Mouse (Mus musculus) heart, postnatal 10 days (tissue): ENCODE measurements around the gene Syngr3. TPM values are rescaled to one million over a fixed set of nuclear protein-coding genes. Genes with fewer than 3 reads are reported as not detected.

Experiments
- DNase-seq, 2 experiments: peaks; one replicate each; pipeline ENCODE4 v3.0.0; 2021
- intact Hi-C: fragments of 180-260 bp; cut with DNase I; formaldehyde crosslinking; loops from one replicate; pipeline ENCODE4 v1.15.1; 2025
- total RNA-seq, 2 experiments: library from RNA; stranded (reverse); gene quantifications; 2 replicates each; pipeline ENCODE4 v1.2.3; 2021

Syngr3 gene
- total RNA-seq, 2 experiments from 2014 or later, result not detected

DNA sequence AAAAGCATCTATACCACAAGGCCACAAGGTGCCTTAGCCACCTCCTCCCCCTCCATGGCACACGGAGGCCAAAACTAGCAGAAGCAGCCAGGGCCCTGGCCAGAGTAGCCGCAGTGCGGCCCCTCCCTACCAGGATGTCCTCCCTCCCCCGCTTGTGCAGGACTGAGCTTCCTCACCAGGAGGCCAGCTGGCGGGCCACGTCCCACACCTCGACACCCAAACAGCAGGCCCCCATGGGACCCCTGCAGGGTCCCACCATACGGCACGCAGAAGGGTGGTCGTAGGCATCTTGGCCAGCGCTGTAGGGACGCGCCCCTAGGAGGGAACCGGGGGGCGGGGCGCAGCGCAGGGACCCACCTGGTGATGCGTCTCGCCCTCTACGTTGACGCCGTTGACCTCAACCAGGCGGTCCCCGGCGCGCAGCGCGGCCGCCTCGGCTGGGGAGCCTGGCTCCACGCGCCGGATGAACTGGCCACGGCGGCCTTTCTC is 40.1 kb downstream of the Syngr3 start:
- intact Hi-C loops, result loop anchor here (2.0 to 5.0 kb wide), 3 partner anchors 17 to 52 kb away; partner anchors contain the start of genes Nthl1 and Tsc2
- peak; percentile 71 for DNase-seq

GRCm38 (mm10) chr17:24648731-24649377 is 40.9 kb downstream of the Syngr3 start:
- no peak for DNase-seq
- intact Hi-C loops, result no loop called here

DNA sequence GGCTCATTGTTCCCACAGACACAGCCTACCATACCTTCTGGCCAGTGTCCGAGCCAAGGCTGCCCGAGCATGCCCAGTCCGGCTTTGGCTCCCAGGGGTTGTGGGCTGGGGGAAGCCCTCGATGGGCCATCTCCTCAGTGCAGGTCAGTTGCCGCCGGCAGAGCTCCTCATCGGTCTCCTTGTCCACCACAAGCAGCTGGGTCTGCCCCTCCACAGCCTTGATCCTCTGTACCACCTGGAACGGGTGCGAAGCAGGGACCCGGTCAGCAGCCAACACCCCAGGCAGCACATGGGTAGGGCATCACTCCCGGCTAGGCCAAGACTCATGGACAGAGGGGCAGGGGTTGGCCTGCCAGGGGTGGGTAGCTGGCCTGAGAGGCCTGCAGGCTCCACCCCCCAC is 42.3 kb downstream of the Syngr3 start:
- intact Hi-C loops, result no loop called here
- DNase-seq, result no peak

GRCm38 (mm10) chr17:24646381-24646780 is 43.4 kb downstream of the Syngr3 start:
- DNase-seq, result no peak
- intact Hi-C loops, result no loop called here

DNA sequence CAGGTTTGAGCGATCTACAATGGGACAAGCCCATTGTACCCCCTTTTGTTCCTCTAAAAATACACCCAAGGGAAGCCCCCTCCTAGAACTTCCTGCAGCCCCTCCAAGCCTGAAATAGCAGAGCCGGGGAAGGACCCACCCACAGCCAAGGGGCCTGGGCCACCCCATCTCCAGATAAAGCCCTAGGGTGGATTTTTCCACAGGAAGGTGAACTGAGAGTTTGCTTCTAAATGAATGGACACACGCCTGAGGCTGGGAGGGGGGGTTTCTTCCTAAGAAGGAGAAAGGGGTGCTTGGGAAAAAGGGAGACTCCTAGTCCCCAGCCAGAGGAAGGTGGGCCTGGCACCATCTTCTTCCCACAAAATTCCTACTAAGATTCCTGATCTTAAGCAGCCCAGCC is 43.8 kb downstream of the Syngr3 start:
- DNase-seq, result no peak
- intact Hi-C loops, result no loop called here

GRCm38 (mm10) chr17:24644875-24645721 is 44.7 kb downstream of the Syngr3 start:
- peak; percentile 67 to 69 for DNase-seq
- intact Hi-C loops, result no loop called here

- DNase-seq, result peak in 1 of 2 experiments; percentile 49
- intact Hi-C loops, result no loop called here
Observed at GRCm38 (mm10) chr17:24644030-24644715, 45.6 kb downstream of the Syngr3 start.

- no peak for DNase-seq
- intact Hi-C loops, result no loop called here
Observed at GRCm38 (mm10) chr17:24642791-24643343, 46.9 kb downstream of the Syngr3 start.

DNA sequence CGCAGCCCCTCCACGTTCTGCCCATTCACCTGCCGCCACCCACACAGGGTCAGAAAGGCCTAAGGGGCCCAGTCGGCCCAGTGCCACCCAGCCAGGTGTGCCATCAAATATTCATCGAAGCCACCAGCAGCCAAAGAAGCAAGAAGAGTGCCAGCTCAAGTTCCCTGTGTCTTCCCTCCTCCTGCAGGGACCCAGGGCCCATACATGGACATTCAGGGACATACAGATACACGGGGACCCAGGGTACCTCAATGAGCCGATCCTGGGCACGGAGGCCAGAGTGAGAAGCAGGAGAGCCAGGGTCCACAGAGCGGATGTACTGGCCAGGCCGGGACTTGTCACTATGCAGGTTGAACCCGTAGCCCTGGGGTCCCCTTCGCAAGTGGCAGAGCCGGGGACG is 47.8 kb downstream of the Syngr3 start:
- DNase-seq, result no peak
- intact Hi-C loops, result no loop called here

DNA sequence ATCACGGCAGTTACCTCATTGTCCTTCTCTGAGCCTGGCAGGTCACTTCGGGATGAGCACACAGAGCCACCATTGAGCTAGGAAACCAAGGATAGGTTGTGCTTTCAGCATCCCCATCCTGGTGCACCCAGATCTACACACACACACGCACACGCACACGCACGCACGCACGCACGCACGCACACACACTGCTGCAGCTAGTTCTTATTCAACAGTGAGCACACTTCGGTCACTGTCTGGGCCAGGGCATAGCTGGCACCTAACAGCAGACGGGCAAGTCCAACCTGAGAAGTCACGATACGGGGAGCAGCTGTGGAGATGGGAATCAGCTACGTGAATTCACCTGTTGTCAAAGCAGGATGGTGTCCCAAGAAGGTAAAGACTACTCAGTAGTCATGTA is 49.2 kb downstream of the Syngr3 start:
- no peak for DNase-seq
- intact Hi-C loops, result no loop called here

DNA sequence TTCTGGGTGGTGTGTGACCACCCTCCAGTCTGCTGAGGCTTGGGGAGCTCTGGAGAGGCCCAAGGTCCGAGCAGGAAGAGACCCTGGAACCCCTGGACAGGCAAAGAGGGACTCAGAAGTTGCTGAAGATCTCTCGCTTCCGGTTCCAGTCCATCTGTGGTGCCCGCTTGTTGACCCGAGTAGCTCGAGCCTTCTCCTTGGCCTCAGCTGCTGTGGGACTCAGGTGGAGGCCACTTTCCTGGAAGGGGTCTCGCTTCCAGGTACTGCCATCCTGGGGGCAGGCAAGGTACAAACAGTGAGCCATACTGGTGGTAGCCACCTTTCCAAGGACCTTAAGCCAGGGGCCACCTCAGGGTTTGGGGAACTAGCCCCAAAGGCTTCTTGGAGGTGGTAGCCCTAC is 49.6 kb downstream of the Syngr3 start:
- intact Hi-C loops, result no loop called here
- no peak for DNase-seq

DNA sequence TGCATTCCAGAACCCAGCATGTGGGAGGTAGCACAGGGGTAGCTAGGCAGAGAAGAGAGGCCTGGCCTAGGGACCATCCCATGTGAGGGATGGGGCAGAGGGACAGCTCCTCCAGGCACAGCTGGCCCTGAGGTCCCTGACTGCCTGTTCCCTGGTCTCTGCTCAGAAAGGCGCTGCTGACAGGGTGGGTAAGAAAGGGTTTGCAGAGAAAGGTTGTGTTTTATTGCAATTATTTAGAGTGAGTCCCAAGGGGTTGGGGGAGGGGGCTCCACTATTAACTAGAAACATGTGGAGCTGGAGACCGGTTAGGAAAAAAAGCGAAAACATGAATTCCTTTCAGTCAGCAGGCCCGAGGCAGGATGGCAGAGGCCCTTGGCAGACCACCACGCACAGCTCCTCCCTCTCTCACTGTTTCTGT is 50.2 kb downstream of the Syngr3 start:
- intact Hi-C loops, result no loop called here

GRCm38 (mm10) chr17:24638840-24639239 is 50.9 kb downstream of the Syngr3 start:
- intact Hi-C loops, result no loop called here

More for the DNA sequence above, 50.2 kb downstream of the Syngr3 start:
- DNase-seq, result peak in 1 of 2 experiments; percentile 50

DNA sequence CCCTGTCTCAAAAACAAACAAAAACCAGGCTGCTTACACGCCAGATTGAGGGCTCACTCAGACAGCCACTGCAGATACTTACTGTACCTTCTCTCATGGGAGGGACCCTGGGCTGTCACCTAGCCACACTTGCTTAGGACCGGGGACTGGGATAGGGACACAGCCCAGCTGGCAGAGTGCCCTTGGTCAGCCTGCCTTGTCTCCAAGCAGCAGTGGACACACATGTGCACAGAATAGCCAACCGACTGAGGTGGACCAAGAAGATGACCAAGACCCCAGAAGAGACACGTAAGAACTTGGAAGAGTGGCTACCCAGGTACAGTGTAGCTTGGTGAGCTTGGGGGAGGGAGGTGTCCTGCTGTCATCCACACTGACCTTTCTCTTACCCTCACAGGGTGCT is 51.5 kb downstream of the Syngr3 start:
- intact Hi-C loops, result no loop called here
- DNase-seq, result peak in 1 of 2 experiments; percentile 54

More at GRCm38 (mm10) chr17:24638840-24639239, 50.9 kb downstream of the Syngr3 start:
- peak; percentile 81 to 86 for DNase-seq

DNA sequence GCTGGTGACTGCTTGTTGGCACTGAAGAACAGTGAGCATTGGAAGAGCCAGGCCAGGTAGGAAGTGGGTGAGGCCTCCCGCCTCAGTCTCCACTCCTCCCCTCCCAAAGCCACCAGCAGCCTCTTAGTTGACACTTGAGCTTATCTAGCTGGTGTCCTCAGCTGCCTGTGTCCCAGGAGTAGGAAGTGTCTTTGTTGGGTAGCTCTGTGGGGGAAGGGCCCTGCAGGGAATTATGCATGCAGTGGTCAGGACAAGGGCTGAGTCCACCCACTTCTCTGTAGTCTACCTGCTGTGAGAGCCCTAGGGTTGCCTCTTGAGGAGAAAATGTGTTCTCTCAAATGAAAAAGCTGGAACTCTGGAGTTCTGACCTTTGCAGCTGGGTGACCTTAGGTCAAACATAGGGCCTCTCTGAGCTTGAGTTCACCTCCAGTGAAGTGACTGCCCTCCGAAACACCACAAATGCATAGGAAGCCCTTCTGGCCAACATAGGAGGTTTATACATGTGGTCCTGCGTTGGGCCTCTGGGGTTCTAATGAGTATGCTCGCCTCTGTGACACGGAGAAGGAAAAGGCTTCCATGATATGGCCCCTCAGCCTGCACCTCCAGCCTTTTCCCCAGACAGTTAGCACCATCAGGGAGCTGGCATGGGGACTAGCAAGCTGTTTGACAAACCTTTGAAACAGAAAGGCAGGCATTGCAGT is 52.8 kb downstream of the Syngr3 start:
- intact Hi-C loops, result no loop called here
- no peak for DNase-seq

DNA sequence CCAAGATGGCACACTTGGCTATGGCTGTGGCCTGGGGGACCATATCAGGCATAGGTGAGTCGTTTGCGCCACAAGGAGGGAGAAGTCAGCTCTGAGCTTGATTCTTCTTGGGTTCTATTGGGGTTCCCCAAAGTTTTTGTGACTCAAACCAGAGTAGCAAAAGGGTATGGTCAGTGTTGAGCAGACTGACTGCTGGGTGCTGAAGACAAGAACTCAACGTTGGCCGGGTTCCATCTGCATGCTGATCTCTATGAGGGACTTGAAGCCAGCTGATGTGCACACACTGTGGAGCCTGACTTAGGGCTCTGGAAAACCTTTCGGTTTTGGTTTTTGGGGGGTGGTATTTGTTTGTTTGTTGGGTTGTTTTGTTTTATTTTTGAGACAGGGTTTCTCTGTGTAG is 54.1 kb downstream of the Syngr3 start:
- intact Hi-C loops, result no loop called here

More for the DNA sequence above, 54.1 kb downstream of the Syngr3 start:
- DNase-seq, result no peak
